Mouse (Mus musculus) macrophage (primary cell): ENCODE measurements around the gene Cmc2. TPM values are rescaled to one million over a fixed set of nuclear protein-coding genes. Genes with fewer than 3 reads are reported as not detected.

ENCODE experiments used
- H3K27ac ChIP-seq: fragments of 350-480 bp; formaldehyde crosslinking; 2 replicates; pipeline ENCODE4 v1.9.0; 2021
- H3K36me3 ChIP-seq: fragments of 350-480 bp; formaldehyde crosslinking; 2 replicates; pipeline ENCODE4 v1.9.0; 2021; ENCODE audit errors: inconsistent target
- H3K4me3 ChIP-seq: fragments of 350-480 bp; formaldehyde crosslinking; 2 replicates; pipeline ENCODE4 v1.9.0; 2021; ENCODE audit errors: inconsistent target
- H3K79me2 ChIP-seq: fragments of 350-480 bp; formaldehyde crosslinking; 2 replicates; pipeline ENCODE4 v1.9.0; 2021; ENCODE audit errors: inconsistent target
- WGBS: methylation state at CpG from one replicate; pipeline ENCODE4 v1.1.7; 2026; ENCODE audit warnings: inconsistent platforms; ENCODE audit not compliant: missing documents; 5-methylcytosine and 5-hydroxymethylcytosine counted together
- polyA plus RNA-seq: library from polyadenylated mRNA; stranded (reverse); fragments of 250-400 nt; gene quantifications from 3 replicates; pipeline ENCODE4 v1.2.4, GENCODE M21; 2018; ENCODE audit warnings: inconsistent platforms

The Cmc2 gene
- polyA plus RNA-seq, 1 experiment from 2014 or later, result 7.6 TPM

GRCm38 (mm10) chr8:116942284-116943058, 21.2 kb upstream of the Cmc2 start:
- Histone ChIP-seq H3K27ac (no peak overlapping the region), H3K79me2 (peaks cover 38% of the 10 kb centered on the region), H3K36me3 (no peaks in the 10 kb centered on the region), H3K4me3 (no peak overlapping the region)
- 83% methylated on average over 12 of the region's 12 CpGs for WGBS

DNA sequence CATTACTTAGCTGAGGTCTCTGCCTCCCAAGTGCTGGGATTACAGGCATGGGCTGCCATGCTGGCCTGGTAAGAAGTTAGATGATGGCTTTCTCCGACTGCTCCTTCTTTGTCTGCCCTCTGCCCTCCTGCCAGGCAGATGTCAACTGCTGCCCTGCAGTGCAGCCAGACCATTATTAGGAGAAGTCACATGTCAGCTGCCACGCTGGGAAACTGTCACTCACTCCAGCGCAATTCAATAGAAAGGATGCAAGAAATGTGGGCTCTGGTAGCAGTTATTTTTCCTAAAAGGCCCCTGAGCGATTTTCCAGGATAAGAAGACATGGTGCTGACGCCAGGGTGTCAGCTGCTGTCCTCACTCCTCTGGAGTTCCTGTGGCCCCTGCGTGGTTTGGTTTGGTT, 14.3 kb upstream of the Cmc2 start:
- Histone ChIP-seq H3K4me3 (no peak overlapping the region), H3K27ac (no peak overlapping the region), H3K79me2 (no peaks in the 10 kb centered on the region), H3K36me3 (no peaks in the 10 kb centered on the region)
- WGBS, result 88% methylated on average over 6 of the region's 6 CpGs

GRCm38 (mm10) chr8:116934976-116935375, 13.7 kb upstream of the Cmc2 start:
- Histone ChIP-seq H3K79me2 (no peaks in the 10 kb centered on the region), H3K27ac (no peak overlapping the region), H3K4me3 (no peak overlapping the region), H3K36me3 (no peaks in the 10 kb centered on the region)
- WGBS, result 95% methylated on average over 4 of the region's 4 CpGs

DNA sequence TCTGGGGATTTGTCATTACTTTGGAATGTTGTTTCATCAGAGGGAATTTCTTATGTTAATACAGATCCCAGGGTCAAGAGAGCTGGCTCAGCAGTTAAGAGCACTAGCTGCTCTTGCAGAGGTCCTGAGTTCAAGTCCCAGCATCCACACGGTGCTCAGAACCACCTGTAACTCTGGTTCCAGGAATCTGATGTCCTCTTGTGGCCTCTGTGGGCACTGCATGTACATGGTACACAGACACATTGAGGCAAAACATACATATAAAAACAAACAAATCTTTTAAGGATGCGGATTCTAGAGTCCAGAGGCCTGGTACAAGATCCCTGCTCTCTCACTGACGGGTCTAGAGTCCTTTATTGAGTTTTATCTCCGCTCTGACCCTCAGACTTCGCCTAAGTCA, 7.3 kb upstream of the Cmc2 start:
- H3K4me3 ChIP-seq, result no peak overlapping the region
- no peaks in the 10 kb centered on the region for H3K79me2 ChIP-seq
- no peak overlapping the region for H3K27ac ChIP-seq
- no peaks in the 10 kb centered on the region for H3K36me3 ChIP-seq
- 96% methylated on average over 5 of the region's 5 CpGs for WGBS

DNA sequence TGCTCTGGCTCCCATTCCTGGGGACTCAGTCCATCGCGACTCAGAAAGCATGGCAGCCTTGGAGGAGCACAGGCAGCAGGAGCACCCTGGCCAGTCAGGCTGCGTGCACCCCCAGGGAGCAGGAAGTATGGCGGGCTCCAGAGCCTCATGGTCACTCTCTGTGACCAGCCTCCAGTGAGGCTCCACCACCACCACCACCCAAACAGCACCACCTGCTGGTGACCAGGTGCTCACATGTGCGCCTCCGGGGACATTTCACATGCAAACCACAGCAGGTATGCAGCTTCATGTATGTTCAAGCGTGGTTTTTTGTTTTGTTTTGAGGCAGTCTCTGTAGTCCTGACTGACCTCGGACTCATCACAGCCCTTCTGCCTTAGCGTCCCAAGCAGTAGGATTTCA, 6.6 kb upstream of the Cmc2 start:
- 96% methylated on average over 9 of the region's 9 CpGs for WGBS
- H3K36me3 ChIP-seq, result no peaks in the 10 kb centered on the region

GRCm38 (mm10) chr8:116923526-116923925, 2.3 kb upstream of the Cmc2 start:
- WGBS, result 80% methylated on average over 8 of the region's 8 CpGs

More for the DNA sequence above, 6.6 kb upstream of the Cmc2 start:
- H3K4me3 ChIP-seq, result no peak overlapping the region
- no peaks in the 10 kb centered on the region for H3K79me2 ChIP-seq
- H3K27ac ChIP-seq, result no peak overlapping the region

GRCm38 (mm10) chr8:116922060-116922757, 954 bp upstream of the Cmc2 start:
- peak overlapping the region; percentile 58 for H3K4me3 ChIP-seq
- peak overlapping the region; percentile 84 for H3K27ac ChIP-seq
- H3K79me2 ChIP-seq, result peaks cover 17% of the 10 kb centered on the region
- no peaks in the 10 kb centered on the region for H3K36me3 ChIP-seq
- 35% methylated on average over 17 of the region's 17 CpGs for WGBS

More at GRCm38 (mm10) chr8:116923526-116923925, 2.3 kb upstream of the Cmc2 start:
- Histone ChIP-seq H3K79me2 (peaks cover 16% of the 10 kb centered on the region), H3K4me3 (no peak overlapping the region), H3K36me3 (no peaks in the 10 kb centered on the region), H3K27ac (no peak overlapping the region)

DNA sequence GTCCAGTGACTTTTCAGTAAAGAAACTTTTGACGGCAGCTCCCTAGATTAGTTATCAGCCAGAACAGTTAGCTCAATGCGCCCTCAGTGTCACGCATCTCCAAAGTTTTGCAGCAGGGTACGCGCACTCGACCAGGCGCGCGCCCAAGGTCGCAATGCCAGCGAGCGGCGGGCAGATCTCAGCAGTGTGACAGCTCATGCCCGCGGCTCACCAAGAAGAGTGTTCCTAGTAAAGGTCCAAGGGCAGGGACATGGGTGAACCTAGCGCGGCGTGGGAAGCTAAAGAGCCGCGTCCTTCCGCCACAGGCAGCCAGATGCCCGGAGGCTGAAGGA, 284 bp downstream of the Cmc2 start:
- H3K36me3 ChIP-seq, result no peaks in the 10 kb centered on the region
- H3K27ac ChIP-seq, result peak overlapping the region; percentile 84
- H3K4me3 ChIP-seq, result peak overlapping the region; percentile 58
- under 1% methylated on average over 22 of the region's 22 CpGs for WGBS
- peaks cover 17% of the 10 kb centered on the region for H3K79me2 ChIP-seq

DNA sequence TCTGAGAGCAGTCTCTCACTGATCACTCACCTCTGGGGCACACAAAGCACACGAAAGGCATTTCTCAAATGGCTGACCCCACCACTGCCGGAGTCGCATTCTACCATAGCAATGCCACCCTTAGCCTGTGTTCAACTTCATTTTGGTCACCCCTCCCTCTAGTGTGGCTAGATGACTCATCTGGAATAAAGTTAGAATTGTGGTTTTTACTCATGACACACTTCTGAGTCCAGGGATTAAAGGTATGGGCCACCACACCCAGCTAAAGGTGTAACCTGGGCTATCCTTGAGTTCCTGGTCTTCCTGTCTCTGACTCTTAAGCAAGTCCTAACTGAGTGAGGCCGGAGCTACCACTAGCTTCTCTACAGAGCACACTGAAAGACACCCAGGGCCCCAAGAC, 15.4 kb downstream of the Cmc2 start:
- 97% methylated on average over 4 of the region's 4 CpGs for WGBS
- Histone ChIP-seq H3K36me3 (no peaks in the 10 kb centered on the region), H3K27ac (no peak overlapping the region), H3K4me3 (no peak overlapping the region), H3K79me2 (no peaks in the 10 kb centered on the region)

GRCm38 (mm10) chr8:116905252-116905651, 16.0 kb downstream of the Cmc2 start:
- no peaks in the 10 kb centered on the region for H3K36me3 ChIP-seq
- no peak overlapping the region for H3K4me3 ChIP-seq
- WGBS, result 63% methylated on average over 4 of the region's 4 CpGs
- no peaks in the 10 kb centered on the region for H3K79me2 ChIP-seq
- H3K27ac ChIP-seq, result no peak overlapping the region

DNA sequence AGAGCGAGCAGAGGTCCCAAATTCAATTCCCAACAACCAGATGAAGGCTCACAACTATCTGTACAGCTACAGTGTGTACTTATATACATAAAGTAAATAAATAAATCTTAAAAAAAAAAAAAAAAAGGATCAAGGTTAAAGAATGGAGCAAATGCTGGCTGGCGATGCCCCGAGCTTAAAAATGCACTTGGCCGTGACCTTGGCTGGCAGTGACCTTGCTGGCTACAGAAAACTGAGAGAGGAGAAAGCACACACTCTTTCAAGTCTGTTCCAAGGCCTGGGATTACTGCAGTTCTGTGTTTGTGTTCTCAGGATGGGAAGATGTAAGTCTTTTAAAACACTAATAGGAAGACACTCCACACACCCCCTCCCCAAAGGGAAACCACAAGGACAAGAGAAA, 16.5 kb downstream of the Cmc2 start:
- Histone ChIP-seq H3K4me3 (no peak overlapping the region), H3K79me2 (no peaks in the 10 kb centered on the region), H3K36me3 (no peaks in the 10 kb centered on the region), H3K27ac (no peak overlapping the region)
- WGBS, result 94% methylated on average over 3 of the region's 4 CpGs

GRCm38 (mm10) chr8:116895521-116895920, 25.7 kb downstream of the Cmc2 start:
- Histone ChIP-seq H3K36me3 (no peaks in the 10 kb centered on the region), H3K79me2 (no peaks in the 10 kb centered on the region), H3K4me3 (no peak overlapping the region), H3K27ac (no peak overlapping the region)
- 96% methylated on average over 6 of the region's 6 CpGs for WGBS

GRCm38 (mm10) chr8:116893938-116894337, 27.3 kb downstream of the Cmc2 start:
- no peak overlapping the region for H3K4me3 ChIP-seq
- WGBS, result 46% methylated on average over 11 of the region's 11 CpGs
- no peaks in the 10 kb centered on the region for H3K79me2 ChIP-seq
- H3K36me3 ChIP-seq, result no peaks in the 10 kb centered on the region
- H3K27ac ChIP-seq, result no peak overlapping the region

GRCm38 (mm10) chr8:116892636-116893035, 28.6 kb downstream of the Cmc2 start:
- Histone ChIP-seq H3K79me2 (no peaks in the 10 kb centered on the region), H3K27ac (no peak overlapping the region), H3K36me3 (no peaks in the 10 kb centered on the region), H3K4me3 (no peak overlapping the region)
- 45% methylated on average over 9 of the region's 9 CpGs for whole genome bisulfite sequencing

GRCm38 (mm10) chr8:116892130-116892529, 29.1 kb downstream of the Cmc2 start:
- H3K79me2 ChIP-seq, result no peaks in the 10 kb centered on the region
- 84% methylated on average over 3 of the region's 3 CpGs for WGBS
- H3K36me3 ChIP-seq, result no peaks in the 10 kb centered on the region
- H3K4me3 ChIP-seq, result no peak overlapping the region
- no peak overlapping the region for H3K27ac ChIP-seq
